Mouse (Mus musculus): ENCODE data around the gene Usp46. TPM values are rescaled to one million over a fixed set of nuclear protein-coding genes. Genes with fewer than 3 reads are reported as not detected.
"Not testable (repeated sequence)": the region's sequence is repeated elsewhere in the genome, so short reads cannot be mapped to it uniquely, and the experiment has no call there.

Gene Usp46
- total RNA-seq, 2 experiments from 2014 or later = 25.8 to 26.9 TPM

DNA sequence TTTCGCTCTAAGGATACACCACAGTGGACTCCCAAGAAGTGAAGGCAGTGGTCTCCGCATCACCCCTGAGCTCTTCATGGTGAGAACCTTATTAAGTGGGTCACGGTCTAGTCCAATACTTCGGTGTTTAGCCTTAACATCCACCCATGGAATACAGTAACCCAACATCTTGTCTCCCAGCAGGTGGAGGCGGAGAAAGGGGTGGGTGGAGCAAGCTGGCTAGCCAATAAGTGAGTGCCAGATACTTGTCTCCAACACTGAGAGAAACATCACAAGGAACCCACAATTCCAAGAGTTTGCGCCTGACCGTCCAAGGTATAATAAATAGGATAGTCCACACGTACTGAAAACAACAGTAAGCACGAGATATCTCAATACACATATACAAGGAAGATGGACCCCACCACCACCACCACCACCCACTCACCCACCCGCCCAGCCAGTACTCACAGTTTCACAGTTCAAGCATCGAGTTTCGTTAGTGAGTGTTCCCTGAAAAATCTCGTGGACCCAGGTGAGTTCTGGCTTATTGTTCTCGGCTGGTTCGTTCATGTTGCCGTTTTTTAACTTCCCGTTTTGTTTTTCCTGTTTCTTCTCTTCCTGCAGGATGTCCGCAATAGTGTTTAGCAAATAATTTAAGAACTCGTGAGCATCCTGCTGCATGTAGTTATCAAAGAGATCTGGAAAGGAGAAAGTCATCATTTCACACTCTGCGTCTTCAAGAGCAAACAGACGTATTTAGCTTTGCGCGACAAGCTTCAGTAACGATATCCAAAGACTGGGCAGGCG, 39.3 kb downstream of the Usp46 start:
- DNase-seq (ENCODE audit: low spot score in 2 of 2) = no peak

DNA sequence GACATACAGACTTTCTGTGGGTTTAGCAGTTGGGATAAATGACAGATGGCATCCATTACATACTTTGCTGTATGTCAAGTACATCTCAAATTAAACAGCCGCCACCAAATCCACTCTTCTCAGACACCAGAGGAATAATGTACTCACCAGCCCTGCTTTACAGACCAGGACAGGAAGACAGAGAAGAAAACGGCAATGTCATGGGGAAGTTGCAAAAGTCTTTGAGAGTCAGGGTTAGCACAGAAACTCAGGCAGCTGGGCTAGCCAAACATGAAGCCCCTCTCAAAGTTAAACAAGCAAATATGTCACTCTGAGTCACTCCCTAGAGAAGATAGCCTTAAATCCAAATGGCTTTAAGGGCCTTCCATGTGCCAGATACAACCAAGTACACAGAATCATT, 40.0 kb downstream of the Usp46 start:
- DNase-seq (ENCODE audit: low spot score in 2 of 2) = no peak

DNA sequence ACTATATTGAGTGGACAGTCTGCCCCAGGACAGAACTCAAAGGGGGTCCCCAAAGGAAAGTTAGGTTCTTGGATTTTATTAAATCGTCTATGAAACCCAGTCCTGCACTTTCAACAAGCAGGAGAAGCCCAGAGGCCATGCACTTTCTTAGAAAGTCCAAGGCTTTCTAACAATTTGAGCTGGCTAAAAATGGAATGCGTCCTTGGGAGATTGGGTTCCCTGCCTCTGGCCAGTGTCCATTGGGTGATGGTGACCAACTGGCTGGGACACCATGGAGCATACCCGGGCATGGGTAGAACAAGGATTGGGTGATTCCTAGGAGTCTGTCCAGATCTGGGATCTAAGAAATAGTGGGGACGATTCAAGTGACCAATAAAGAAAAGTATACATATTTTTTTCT, 47.7 kb downstream of the Usp46 start:
- no peak for DNase-seq (ENCODE audit: low spot score in 2 of 2)

DNA sequence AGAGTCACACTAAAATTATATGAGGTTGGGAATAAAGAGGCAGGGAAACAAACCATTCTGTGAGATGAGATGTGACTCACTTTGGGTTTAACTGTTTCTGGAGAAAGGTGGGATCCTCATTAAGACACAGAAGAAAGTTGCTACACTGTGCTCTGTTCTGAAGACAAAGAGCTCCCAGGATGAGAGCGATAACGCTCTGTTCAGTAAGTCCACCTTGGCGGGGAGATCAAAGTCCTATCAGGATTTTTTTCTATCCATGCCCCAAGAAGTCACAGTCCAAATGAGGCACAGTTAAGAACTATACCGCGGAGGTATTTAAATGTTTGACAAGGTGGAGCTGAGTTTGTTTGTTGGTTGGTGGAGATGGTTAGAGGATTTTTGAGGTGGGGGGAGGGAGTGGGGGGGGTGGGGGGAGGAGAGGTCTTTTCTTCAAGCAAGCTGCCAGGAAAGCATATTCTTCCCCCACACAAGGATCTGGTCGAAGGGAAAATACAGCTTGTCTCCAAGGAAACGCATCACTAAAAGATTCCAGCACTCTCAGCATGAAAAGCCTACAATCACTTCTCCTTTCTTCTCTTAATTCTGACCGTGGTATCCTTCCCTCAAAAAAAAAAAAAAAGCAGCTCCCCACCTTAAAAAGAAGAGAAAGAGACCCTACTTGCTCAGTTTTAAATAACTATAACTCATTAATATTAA, 49.2 kb downstream of the Usp46 start:
- no peak for DNase-seq (ENCODE audit: low spot score in 2 of 2)

DNA sequence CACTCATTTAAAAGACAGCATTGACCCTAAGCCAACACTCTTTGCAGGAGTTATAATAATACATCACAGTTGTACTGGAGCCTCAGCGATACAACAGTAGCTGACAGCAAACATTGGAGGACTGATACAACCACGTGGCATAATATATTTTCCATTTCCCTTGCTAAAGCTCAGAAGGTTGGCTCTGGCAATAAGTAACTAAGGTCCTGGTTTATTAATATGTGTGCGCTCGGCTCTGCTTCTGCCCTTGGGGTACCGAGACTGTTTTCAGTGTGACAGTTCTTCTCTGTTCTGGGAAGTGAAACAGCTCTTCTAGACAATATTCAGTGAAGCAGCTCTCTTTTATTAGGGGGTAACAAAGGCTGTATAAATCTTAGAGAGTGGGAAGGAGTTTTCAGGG, 50.7 kb downstream of the Usp46 start:
- DNase-seq (ENCODE audit: low spot score in 2 of 2) = no peak

DNA sequence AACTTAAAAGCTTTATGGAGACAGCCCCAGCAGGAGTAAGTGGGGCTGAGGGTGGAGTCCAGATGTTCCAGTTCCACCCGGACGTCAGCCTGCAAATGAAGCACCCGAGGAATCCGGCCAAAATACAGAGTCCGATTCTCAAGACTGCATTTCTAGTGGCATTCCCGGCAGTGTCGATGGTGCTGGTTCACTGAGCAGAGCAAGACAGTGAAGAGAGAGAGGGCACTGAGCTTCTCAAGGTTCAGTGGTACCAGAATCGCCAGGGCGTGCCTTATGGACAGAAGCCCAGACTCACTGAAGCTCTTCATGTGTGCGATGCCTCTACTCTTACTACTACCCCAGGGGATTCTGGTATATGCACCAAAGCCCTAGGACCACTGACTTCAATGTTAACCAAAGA, 56.6 kb downstream of the Usp46 start:
- no peak for DNase-seq (ENCODE audit: low spot score in 2 of 2)

DNA sequence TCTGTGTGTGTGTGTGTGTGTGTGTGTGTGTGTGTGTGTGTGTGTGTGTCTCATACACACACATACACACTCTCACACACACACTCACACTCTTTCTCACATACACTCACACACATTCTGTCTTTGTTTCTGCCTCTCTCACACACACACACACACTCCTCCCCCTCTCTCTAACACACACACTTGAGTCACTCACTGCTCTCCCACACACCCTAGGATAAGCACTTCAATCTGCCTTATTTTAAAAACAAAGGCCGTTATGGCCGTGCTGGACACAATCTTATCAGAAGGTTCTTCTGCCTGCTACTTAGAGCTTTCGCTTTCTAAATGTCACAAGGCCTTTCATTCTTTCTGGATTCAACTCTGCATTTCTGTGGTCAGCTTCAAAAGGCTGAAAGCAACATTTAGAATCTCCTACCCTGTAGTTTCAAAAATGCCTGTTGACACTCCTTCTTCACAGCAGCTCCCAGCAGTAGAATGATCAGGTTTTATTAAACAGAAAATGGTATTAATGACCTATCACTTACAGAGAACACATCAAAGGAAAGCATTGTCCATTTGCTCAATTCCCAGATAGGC, 60.6 kb downstream of the Usp46 start:
- no peak for DNase-seq (ENCODE audit: low spot score in 2 of 2)

DNA sequence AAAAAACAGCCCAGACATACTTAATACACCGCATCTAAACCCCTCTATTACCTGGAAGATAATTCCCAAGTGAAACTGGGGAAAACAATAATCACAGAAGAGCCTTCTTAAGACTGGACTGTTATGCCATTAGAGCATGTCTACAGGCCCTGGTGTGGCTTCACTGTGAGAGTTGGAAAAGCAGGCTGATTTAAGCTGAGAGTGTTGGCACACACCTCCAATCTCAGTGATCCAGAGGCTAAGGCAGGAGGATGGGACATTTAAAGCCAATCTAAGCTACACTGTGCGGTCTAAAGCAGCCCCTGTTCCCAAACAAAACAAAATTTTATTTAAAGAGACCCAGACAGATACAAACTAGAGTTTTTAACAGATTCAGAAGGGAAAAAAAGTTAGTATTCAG, 62.3 kb downstream of the Usp46 start:
- DNase-seq (ENCODE audit: low spot score in 2 of 2) = no peak

DNA sequence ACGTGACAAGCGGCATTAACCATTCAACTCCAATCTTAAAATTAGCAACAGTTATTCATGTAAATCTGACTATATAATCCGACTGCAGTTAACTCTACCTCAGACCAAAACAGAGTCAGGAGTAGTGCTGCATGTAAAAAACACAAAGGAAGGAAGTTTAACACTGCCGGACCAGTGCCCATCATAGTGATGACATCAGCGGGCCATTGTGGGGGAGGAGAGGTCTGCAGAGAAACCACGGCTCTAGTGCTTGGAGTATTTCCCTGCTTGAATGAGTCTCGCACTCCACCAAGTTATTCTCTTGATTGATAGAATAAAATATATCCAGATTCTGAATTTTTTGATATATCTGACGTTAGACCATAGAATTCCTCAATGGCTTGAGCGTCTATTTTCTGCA, 66.5 kb downstream of the Usp46 start:
- no peak for DNase-seq (ENCODE audit: low spot score in 2 of 2)

DNA sequence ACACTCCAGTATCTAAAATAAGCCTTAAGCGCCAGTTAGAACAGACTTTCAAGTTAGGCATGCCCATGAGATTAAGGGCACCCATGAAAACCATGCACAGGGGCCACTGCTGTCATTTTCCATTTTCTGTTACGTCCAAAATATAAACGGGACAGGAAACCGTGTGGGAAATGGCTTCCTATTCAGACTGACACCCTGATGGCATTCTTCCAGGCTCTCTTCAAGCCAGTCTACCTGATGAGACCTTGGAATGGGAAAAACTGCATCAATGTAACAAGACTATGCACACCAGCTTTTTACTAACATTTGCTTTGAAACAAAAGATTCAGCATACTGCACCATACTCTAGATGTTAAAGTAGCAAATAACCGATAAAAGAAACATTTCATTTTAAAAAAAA, 69.3 kb downstream of the Usp46 start:
- no peak for DNase-seq (ENCODE audit: low spot score in 2 of 2)

DNA sequence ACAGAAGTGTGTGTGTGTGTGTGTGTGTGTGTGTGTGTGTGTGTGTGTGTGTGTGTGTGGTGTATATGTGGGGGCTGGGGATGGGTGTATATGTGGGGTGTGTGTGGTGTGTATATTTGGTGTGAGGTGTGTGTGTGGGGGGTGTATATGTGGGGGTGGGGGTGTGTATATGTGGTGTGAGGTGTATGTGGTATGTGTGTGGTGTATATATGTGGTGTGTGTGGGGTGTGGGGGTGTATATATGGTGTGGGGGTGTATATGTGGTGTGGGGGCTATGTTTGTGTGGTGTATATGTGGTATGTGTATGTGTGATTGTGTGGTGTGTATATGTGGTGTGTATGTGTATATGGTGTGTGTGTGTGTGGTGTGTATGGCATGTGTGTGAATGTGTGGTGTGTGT, 73.4 kb downstream of the Usp46 start:
- DNase-seq (ENCODE audit: low spot score in 2 of 2) = no peak

DNA sequence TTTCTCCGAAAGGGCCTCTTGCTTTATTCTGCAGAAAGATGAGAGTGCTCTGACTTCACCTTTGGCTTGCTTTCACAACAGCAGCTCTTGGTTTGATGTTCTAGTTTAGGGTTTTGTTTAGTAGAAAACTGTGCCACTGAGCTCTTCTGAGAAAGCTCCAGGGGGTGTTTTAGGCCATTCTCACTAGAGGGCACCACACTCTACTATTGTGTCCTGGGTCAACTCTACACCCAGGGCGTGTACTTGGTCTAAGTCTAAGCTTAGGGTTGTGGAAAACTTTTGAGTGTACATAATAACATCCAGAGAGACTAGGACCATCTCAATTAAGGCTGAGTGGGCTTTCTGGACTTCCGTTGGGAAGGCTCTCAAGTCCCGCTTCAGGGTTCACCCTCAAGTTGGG, 74.7 kb downstream of the Usp46 start:
- no peak for DNase-seq (ENCODE audit: low spot score in 2 of 2)

DNA sequence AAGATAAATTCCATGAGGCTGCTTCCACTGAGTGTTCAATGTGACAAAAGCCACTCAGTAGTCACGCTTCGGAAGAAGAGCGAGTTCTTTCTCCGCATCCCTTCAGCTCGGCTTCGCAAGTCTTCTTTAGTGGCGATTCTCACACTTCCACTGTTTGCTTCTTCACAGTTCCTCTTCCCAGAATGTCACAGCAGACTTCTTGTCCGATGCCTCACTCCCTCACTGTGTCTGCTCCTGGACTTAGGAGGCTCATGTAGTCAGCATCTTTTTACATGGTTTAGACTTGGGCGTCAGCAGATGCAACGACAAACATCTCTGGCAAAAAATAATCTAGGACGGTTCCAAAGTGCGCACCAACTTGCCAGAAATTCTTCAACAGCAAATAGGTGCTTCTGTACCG, 75.9 kb downstream of the Usp46 start:
- DNase-seq (ENCODE audit: low spot score in 2 of 2) = no peak

DNA sequence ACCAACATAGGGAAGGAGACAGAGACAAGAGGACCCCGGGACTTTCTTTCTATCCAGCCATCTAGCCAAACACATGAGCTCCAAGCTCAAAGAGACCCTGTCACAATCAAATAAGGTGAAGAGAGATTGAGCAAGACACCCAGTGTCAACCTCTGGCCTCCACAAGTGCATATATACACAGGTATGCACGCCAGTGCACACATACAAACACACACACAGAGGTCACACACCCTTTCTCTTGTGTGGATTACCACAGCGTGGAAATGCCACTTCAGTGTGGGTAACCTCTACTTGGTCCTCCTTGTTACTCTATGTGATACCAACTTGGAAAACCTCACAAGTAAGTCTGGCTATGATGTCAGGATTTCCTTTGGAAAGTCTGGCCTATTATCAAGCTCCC, 78.7 kb downstream of the Usp46 start:
- DNase-seq (ENCODE audit: low spot score in 2 of 2) = no peak

DNA sequence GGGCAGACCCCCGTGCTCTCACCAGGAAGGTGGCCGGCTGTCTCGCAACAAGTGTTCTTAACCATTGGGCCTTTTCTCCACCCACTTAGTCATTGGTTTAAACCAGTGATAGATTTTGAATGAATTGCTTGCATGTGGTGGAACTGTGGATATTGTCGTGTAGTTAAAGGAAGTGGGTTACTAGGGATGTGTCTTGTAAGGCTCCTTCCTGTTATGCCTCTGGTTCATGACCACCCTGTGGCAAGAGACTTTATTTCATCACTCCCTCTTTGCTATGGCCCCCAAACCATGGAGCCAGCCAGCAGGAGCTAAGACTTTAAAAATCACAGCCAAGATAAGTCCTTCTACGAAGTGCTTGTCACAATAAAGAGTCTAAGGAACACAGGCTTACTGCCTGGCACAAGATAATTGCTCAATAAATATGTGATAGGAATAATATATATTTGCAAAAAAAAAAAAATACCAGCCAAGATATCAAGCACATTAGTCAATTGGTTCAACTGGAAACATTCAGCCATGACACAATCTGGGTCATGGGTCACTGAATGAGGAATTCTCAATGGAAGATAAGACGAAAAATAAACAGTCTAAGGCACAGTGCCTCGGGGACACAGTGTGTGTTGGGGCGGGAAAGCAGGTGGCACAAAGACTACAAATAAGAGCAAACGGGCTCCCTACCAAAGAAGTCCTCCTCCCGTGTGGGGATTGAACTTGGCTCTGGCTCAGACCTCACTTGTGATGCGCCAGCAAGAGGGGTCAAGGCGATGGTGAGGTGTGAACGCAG, 80.3 kb downstream of the Usp46 start:
- DNase-seq (ENCODE audit: low spot score in 2 of 2) = no peak

DNA sequence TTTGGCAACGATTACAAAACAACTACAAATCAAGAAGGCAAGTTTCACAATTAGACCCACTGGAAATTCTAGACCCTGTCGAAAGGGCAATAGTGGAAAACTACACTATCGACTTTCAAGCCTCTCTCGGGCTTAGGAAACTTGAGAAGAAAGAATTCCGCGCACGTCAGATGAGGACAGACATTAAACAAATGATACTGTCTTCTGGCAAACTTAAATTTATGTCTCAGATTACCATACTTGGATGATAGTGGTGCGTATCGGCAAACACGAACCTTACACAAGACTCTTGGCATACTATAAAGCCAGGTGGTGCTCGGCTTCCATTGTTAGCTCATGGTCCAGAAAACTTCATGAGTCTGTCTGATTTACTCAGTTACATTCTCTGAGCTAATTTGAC, 90.8 kb downstream of the Usp46 start:
- no peak for DNase-seq (ENCODE audit: low spot score in 2 of 2)

DNA sequence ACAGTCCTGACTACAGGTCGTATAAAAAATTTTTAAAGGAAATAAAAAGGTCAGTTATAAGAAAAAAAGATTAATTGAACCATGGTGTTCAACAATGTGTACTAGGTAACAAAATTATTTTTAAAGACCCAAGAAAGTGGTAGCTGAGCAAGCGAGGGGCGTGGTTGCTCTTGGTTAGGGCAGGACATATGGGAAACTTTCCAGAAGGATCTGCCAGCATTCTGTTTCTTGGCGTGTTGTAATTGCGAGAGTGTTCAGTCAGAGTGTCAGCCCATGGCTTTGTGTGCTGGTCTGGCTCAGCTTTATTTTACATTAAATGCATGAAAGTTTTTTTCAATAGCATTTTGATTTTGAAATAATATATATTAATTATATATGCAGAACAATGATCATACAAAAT, 96.5 kb downstream of the Usp46 start:
- no peak for DNase-seq (ENCODE audit: low spot score in 2 of 2)

DNA sequence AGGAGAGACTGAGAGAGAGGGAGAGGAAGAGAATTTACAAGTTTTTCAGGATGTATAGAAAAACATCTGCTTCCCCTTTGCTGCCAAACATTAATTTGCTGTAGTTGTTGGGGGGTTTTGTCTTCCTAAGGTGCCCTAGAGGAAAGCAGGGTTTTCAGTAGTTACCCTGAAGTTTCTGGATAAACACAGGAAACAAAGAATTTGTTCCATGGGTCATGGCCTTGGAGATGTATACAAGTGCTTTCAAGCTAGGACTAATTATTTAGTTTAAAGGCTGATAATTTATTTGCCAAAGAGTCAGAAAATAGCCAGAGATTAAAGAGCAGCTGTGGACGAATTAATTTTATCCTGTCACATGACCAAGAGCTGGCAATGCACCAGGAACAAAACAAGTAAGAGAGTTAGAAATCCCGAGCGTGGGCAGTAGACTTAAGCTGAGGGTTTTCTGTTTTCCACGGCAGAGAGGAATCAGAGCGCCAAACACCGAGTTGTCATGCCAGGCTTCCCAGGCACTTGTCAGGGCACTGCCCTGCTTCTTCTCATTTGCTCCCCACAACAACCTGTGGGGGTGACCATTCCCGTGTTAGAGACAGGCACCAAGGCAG, 98.1 kb downstream of the Usp46 start:
- DNase-seq (ENCODE audit: low spot score in 2 of 2) = no peak

DNA sequence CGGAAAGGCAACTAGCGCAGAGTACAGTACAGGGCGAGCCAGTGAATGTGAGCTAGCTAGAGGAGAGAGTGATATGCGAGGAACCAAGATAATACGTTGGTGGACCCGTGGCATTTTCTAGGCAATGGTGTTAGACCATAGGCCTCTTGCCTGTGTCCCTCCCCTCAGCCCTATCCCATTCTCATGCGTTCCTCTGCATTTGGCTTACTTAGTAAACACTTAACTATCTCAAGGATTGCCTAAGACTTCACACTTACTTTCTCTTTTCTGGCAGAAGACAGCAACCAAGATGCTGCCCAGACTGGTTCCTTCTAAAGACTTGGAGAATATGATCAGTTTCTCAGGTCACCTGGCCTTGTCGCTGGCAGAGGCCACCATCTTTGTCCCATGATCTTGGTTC, 98.9 kb downstream of the Usp46 start:
- DNase-seq (ENCODE audit: low spot score in 2 of 2) = no peak

DNA sequence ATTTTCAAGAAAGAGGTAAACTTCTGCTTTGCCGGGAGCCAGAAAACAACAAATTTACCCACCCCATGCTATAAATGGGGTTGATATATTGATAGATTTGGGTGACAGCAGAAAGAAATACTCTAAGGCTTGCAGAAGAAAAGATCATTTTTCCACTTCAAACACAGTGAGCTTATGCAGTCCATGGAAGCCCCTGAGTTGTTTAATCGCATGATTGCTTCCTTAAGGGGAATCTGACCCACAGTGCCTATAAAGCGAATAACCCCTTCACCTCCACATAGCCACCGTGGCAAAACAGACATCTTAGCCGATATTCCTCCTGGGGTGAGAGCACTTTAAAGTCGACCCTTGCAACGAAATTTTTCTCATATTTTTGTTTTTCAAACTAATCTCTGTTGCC, 108.5 kb downstream of the Usp46 start:
- no peak for DNase-seq (ENCODE audit: low spot score in 2 of 2)

DNA sequence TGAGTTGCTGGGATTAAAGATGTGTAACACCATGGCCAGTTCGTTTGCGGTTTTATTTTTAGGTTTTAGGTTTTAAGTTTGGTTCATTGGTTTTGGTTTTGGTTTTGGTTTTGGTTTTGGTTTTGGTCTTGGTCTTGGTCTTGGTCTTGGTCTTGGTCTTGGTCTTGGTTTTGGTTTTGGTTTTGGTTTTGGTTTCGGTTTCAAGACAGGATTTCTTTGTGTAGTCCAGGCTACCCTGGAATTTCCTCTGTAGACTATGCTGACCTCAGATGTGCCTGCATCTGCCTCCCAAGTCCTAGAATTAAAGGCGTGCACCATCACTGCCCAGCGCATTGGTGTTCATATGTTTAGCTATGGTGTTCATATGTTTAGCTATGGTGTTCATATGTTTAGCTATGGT, 109.6 kb downstream of the Usp46 start:
- DNase-seq (ENCODE audit: low spot score in 2 of 2) = not testable (repeated sequence)
